Mouse (Mus musculus) kidney, adult 8-10 months (tissue): Measurements from ENCODE around the gene Utp4.
"Not testable (repeated sequence)": the region's sequence is repeated elsewhere in the genome, so short reads cannot be mapped to it uniquely, and the experiment has no call there.

Experiments
- DNase-seq, 2 experiments: peaks; one replicate each; pipeline ENCODE4 v3.0.0; 2022

The Utp4 gene

GRCm38 (mm10) chr8:106905727-106906480 lies 12.5 kb downstream of the Utp4 start:
- peak in 1 of 2 experiments; percentile 74 for DNase-seq

GRCm38 (mm10) chr8:106906635-106907034 lies 13.2 kb downstream of the Utp4 start:
- no peak for DNase-seq

GRCm38 (mm10) chr8:106907450-106907849 lies 14.0 kb downstream of the Utp4 start:
- no peak for DNase-seq

GRCm38 (mm10) chr8:106908291-106908690 lies 14.9 kb downstream of the Utp4 start:
- DNase-seq = no peak

GRCm38 (mm10) chr8:106913631-106914030 lies 20.2 kb downstream of the Utp4 start:
- no peak for DNase-seq

- no peak for DNase-seq
Measured at GRCm38 (mm10) chr8:106919721-106920394, 26.4 kb downstream of the Utp4 start.

- DNase-seq = no peak
Measured at GRCm38 (mm10) chr8:106920395-106920741, 26.9 kb downstream of the Utp4 start.

- no peak for DNase-seq
Measured at GRCm38 (mm10) chr8:106924057-106924456, 30.6 kb downstream of the Utp4 start.

- no peak for DNase-seq
Measured at GRCm38 (mm10) chr8:106924904-106925349, 31.5 kb downstream of the Utp4 start.

- no peak for DNase-seq
Measured at GRCm38 (mm10) chr8:106925446-106925845, 32.0 kb downstream of the Utp4 start.

GRCm38 (mm10) chr8:106927247-106927646 lies 33.8 kb downstream of the Utp4 start:
- peak in 1 of 2 experiments; percentile 35 for DNase-seq

- DNase-seq = not testable (repeated sequence)
Measured at GRCm38 (mm10) chr8:106928182-106928581, 34.7 kb downstream of the Utp4 start.

GRCm38 (mm10) chr8:106929155-106929913 lies 35.9 kb downstream of the Utp4 start:
- peak; percentile 77 to 88 for DNase-seq

GRCm38 (mm10) chr8:106929921-106930320 lies 36.5 kb downstream of the Utp4 start:
- DNase-seq = no peak

- peak; percentile 53 to 59 for DNase-seq
Measured at GRCm38 (mm10) chr8:106932376-106933065, 39.1 kb downstream of the Utp4 start.

GRCm38 (mm10) chr8:106933506-106934143 lies 40.2 kb downstream of the Utp4 start:
- no peak for DNase-seq

GRCm38 (mm10) chr8:106934226-106934977 lies 41.0 kb downstream of the Utp4 start:
- DNase-seq = peak in 1 of 2 experiments; percentile 11

- peak; percentile 93 to 94 for DNase-seq
Measured at GRCm38 (mm10) chr8:106935324-106935869, 42.0 kb downstream of the Utp4 start, which contains the start of gene Sntb2. Gene Sntb2 (plus strand): TSS chr8:106935750.

GRCm38 (mm10) chr8:106935899-106936477 lies 42.6 kb downstream of the Utp4 start:
- DNase-seq = peak; percentile 40 to 44

- peak; percentile 89 to 91 for DNase-seq
Measured at GRCm38 (mm10) chr8:106936478-106937051, 43.1 kb downstream of the Utp4 start.
